Mouse (Mus musculus) midbrain, embryonic 16.5 days (tissue): ENCODE results near the gene Sppl3. TPM values are rescaled to one million over a fixed set of nuclear protein-coding genes. Genes with fewer than 3 reads are reported as not detected.

ENCODE experiments used
- ATAC-seq: fragments of 200-750 bp; cut with Nextera tagmentation; 2 replicates; pipeline ENCODE4 v1.8.0; 2017; ENCODE audit warnings: moderate TSS enrichment
- H3K27ac ChIP-seq: fragments of 300-500 bp; sonication (generic); 2 replicates; pipeline ENCODE4 v1.5.1; 2014; ENCODE audit warnings: mild to moderate bottlenecking, low read length, mixed read lengths
- H3K27me3 ChIP-seq: fragments of 300-500 bp; sonication (generic); 2 replicates; pipeline ENCODE4 v1.6.1; 2014; ENCODE audit warnings: low read depth, low read length, mixed read lengths; ENCODE audit not compliant: control insufficient read depth, insufficient read depth
- H3K36me3 ChIP-seq: fragments of 300-500 bp; sonication (generic); 2 replicates; pipeline ENCODE4 v1.6.1; 2014; ENCODE audit warnings: mild to moderate bottlenecking, low read length, moderate library complexity, mixed read lengths; ENCODE audit not compliant: control insufficient read depth, insufficient read depth
- H3K4me1 ChIP-seq: fragments of 300-500 bp; sonication (generic); 2 replicates; pipeline ENCODE4 v1.6.1; 2014; ENCODE audit warnings: mild to moderate bottlenecking, low read length, mixed read lengths; ENCODE audit not compliant: control insufficient read depth, insufficient read depth
- H3K4me2 ChIP-seq: fragments of 300-500 bp; sonication (generic); 2 replicates; pipeline ENCODE4 v1.6.1; 2014; ENCODE audit warnings: mild to moderate bottlenecking, low read length, mixed read lengths
- H3K4me3 ChIP-seq: fragments of 300-500 bp; sonication (generic); 2 replicates; pipeline ENCODE4 v1.5.1; 2014; ENCODE audit warnings: low read depth, mild to moderate bottlenecking, low read length, moderate library complexity, mixed read lengths
- H3K9ac ChIP-seq: fragments of 300-500 bp; sonication (generic); 2 replicates; pipeline ENCODE4 v1.6.1; 2014; ENCODE audit warnings: low read depth, low read length, mixed read lengths
- H3K9me3 ChIP-seq: fragments of 300-500 bp; sonication (generic); replicated peaks from 2 replicates; pipeline ENCODE4 v1.6.1; 2014; ENCODE audit warnings: mild to moderate bottlenecking, low read length, mixed read lengths; ENCODE audit not compliant: control insufficient read depth, poor library complexity, severe bottlenecking
- WGBS: fragments of 180-500 bp; shearing (Covaris S2); extraction: QIAGEN DNeasy Blood & Tissue Kit; methylation state at CpG from one replicate; pipeline ENCODE4 v1.1.7; 2014; 5-methylcytosine and 5-hydroxymethylcytosine counted together
- polyA plus RNA-seq: library from polyadenylated mRNA; unstranded; fragments of >200 nt; fragmentation: Nextera tagmentation; extraction: Ambion mirVana; gene quantifications from 2 replicates; pipeline ENCODE4 v1.2.1, GENCODE M21; 2015

The Sppl3 gene
- polyA plus RNA-seq, 1 experiment from 2014 or later, result 18.2 TPM

DNA sequence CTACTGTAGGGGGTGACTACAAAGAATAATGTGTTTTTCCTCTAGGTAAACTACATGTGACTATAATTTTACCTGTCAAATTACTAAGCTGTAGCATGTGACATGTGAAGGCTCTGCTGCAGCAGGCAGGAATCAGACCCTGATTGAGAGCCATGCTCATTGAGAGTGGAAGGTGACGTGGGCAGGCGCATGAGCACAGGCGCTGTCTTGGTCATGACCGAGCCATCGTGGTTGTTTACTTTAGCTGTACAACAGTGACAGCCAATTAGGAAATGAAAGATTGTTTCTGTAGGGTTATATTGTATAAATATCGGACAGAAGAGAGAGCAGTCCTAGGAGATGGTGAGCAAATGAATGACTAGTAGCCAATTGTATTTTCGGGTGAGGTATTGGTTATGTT is 11.1 kb downstream of the Sppl3 start:
- WGBS, result 97% methylated on average over 7 of the region's 7 CpGs
- no peak overlapping the region for H3K9ac ChIP-seq
- H3K27ac ChIP-seq, result no peak overlapping the region
- H3K36me3 ChIP-seq, result no peaks in the 10 kb centered on the region
- no peak overlapping the region for H3K4me2 ChIP-seq
- H3K4me1 ChIP-seq, result peaks cover 6% of the 10 kb centered on the region
- H3K27me3 ChIP-seq, result no peaks in the 10 kb centered on the region
- no peak for ATAC-seq
- H3K4me3 ChIP-seq, result no peak overlapping the region
- H3K9me3 ChIP-seq, result no peaks in the 10 kb centered on the region

DNA sequence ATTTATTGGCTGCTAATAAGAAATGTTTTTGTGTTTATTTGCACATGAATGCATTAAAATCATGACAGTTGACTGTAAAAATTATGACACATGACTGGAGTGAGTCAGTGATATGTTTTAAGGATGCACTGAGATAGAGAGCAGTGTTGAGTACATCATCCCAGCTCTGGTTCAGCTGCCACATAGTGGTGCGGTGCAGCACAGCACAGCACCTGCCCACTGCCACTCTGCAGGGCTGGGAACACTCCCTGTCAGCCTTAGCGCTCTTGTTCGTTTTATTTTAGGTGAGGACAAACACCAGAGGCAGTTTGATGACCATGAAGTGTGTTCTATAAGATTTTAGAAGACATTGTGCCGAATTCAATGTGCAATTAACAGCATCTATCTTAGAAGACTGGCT is 15.2 kb downstream of the Sppl3 start:
- Histone ChIP-seq H3K4me1 (peaks cover 8% of the 10 kb centered on the region), H3K9ac (no peak overlapping the region), H3K4me3 (no peak overlapping the region), H3K27ac (no peak overlapping the region), H3K27me3 (no peaks in the 10 kb centered on the region), H3K4me2 (no peak overlapping the region), H3K9me3 (no peaks in the 10 kb centered on the region), H3K36me3 (no peaks in the 10 kb centered on the region)
- no peak for ATAC-seq
- 88% methylated on average over 4 of the region's 4 CpGs for WGBS

DNA sequence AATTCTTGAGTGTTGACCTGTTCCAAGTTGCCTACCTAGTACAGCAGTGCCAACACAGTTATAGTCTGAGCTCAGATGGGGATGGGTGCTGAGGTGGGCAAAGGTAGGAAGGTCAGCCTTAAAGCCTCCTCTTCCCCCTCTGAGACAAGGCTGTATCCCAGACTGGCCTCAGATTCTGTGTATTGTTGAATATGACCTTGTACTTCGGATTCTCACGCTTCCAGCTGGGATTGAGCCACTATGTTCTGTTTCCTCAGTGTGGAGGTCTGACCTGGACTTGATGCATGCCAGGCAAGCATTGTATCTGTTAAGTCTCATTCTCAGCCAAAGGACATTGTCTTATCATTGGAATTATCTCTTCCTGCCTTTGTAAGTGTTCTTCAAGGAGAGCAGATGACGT is 16.2 kb downstream of the Sppl3 start:
- ATAC-seq, result no peak
- Histone ChIP-seq H3K4me2 (no peak overlapping the region), H3K9me3 (no peaks in the 10 kb centered on the region), H3K27ac (no peak overlapping the region), H3K4me3 (no peak overlapping the region), H3K4me1 (peaks cover 8% of the 10 kb centered on the region), H3K36me3 (no peaks in the 10 kb centered on the region), H3K9ac (no peak overlapping the region), H3K27me3 (no peaks in the 10 kb centered on the region)
- WGBS, result 81% methylated on average over 3 of the region's 3 CpGs

DNA sequence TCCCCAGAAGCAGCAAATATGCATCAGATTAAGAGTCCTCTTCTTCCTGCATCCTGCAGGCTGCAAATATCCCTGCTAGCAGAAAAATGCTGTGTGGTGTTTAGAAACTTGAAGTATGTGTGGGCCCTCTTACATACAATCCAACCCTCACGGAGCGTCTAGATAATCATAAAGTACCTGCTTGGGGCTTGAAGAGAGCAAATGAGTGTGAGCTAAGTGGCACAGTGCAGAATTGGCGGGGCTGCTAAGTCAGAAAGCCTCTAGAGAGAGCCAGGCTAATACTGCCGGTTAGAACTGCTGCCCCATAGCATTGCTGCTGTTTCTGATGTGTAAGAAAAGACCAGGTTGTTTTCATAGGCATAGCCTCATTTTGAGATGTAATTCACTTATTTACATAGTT is 18.0 kb downstream of the Sppl3 start:
- 83% methylated on average over 4 of the region's 4 CpGs for WGBS
- H3K4me1 ChIP-seq, result peaks cover 8% of the 10 kb centered on the region
- H3K27ac ChIP-seq, result no peak overlapping the region
- no peak overlapping the region for H3K4me2 ChIP-seq
- H3K36me3 ChIP-seq, result no peaks in the 10 kb centered on the region
- H3K9me3 ChIP-seq, result no peaks in the 10 kb centered on the region
- H3K4me3 ChIP-seq, result no peak overlapping the region
- H3K27me3 ChIP-seq, result no peaks in the 10 kb centered on the region
- no peak for ATAC-seq
- H3K9ac ChIP-seq, result no peak overlapping the region

DNA sequence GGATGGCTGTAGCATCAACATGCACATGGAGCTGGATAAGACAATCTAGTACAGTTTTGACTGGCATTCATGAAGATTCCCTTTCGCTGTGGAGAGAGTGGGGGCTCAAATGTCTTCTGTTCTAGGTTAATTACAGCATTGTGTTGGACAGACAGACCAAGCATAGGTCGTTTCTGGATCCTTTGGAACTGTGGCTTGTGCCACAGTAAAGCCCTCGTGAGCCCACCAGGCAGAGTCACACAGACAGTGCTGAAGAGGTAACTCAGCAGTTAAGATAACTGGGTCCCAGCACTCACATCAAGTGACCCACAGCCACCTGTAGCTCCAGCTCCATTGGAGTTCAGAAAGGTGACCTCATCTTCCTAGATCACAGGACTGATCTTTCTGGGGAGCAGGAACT is 18.6 kb downstream of the Sppl3 start:
- Histone ChIP-seq H3K9ac (no peak overlapping the region), H3K4me2 (no peak overlapping the region), H3K9me3 (no peaks in the 10 kb centered on the region), H3K27me3 (no peaks in the 10 kb centered on the region), H3K4me3 (no peak overlapping the region), H3K36me3 (no peaks in the 10 kb centered on the region), H3K4me1 (peaks cover 8% of the 10 kb centered on the region), H3K27ac (no peak overlapping the region)
- 93% methylated on average over 3 of the region's 3 CpGs for WGBS
- no peak for ATAC-seq

DNA sequence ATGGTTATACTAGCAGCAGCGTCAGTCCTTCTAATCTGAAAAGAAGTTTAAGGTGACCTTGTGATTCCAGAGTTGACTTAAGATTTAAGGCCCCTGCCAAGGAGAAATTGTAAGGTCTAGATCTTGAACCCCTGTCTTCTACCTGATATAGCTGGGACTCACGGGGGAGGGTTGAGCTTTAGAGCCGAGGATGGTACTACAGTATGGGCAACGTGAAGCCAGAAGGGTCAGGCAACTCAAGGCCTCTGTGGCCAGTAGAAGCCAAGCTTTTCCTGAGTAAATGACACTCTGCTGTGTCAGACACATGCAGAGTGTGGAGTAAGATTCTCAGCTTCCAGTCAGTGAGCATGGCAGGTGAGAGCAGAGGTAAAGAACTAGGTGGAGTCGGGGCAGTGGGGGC is 20.6 kb downstream of the Sppl3 start:
- no peak for ATAC-seq
- WGBS, result 82% methylated on average over 5 of the region's 5 CpGs
- no peaks in the 10 kb centered on the region for H3K9me3 ChIP-seq
- no peak overlapping the region for H3K27ac ChIP-seq
- no peak overlapping the region for H3K9ac ChIP-seq
- H3K4me2 ChIP-seq, result no peak overlapping the region
- H3K27me3 ChIP-seq, result no peaks in the 10 kb centered on the region
- 0 out of 2 replicates have a peak, but pooled peaks cover 2% of the 10 kb centered on the region for H3K4me1 ChIP-seq
- no peaks in the 10 kb centered on the region for H3K36me3 ChIP-seq
- H3K4me3 ChIP-seq, result no peak overlapping the region

DNA sequence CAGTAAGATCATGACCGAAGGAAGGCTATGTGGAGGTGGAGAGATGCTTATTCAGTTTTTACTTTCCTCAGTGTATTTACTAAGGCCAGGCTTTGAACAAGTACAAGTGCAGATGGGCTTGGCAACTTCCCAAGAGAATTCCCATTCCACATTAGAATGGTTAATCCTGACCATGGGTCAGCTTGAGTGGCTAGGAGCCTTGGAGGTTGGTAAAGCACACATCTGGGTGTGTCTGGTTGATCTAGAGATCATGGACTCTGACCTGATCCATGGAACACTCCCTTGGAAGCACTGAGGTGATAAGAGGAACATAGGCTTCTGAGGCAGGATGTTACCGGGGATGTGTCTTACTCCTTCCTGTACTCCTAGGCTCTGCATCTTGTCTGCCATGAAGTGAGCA is 21.7 kb downstream of the Sppl3 start:
- no peak overlapping the region for H3K4me3 ChIP-seq
- no peaks in the 10 kb centered on the region for H3K27me3 ChIP-seq
- H3K27ac ChIP-seq, result no peak overlapping the region
- H3K9me3 ChIP-seq, result no peaks in the 10 kb centered on the region
- ATAC-seq, result no peak
- H3K36me3 ChIP-seq, result no peaks in the 10 kb centered on the region
- H3K9ac ChIP-seq, result no peak overlapping the region
- H3K4me2 ChIP-seq, result no peak overlapping the region
- 88% methylated on average over 2 of the region's 2 CpGs for WGBS
- 0 out of 2 replicates have a peak, but pooled peaks cover 2% of the 10 kb centered on the region for H3K4me1 ChIP-seq

DNA sequence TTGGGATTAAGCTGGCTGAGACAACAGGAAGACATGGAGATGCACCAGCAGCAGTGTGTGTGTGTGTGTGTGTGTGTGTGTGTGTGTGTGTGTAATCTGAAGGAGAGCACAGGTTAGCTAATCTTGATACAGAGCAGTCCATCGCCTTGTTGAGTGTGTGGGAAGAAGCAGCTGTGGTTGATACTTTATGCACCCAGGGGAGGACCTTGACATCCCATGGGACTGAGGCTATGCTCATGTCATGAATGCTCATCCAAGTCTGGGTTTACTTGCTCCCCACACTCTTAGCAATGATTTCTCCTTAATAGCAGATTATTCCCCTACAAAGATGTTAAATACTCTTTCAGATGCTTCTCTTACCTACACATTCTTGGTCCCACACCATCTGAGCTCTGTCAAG is 24.3 kb downstream of the Sppl3 start:
- no peak for ATAC-seq
- Histone ChIP-seq H3K9ac (no peak overlapping the region), H3K36me3 (no peaks in the 10 kb centered on the region), H3K4me1 (0 out of 2 replicates have a peak, but pooled peaks cover 2% of the 10 kb centered on the region), H3K27me3 (no peaks in the 10 kb centered on the region), H3K27ac (no peak overlapping the region), H3K9me3 (no peaks in the 10 kb centered on the region), H3K4me3 (no peak overlapping the region), H3K4me2 (no peak overlapping the region)
- WGBS, result 100% methylated on average over 1 of the region's 1 CpGs

DNA sequence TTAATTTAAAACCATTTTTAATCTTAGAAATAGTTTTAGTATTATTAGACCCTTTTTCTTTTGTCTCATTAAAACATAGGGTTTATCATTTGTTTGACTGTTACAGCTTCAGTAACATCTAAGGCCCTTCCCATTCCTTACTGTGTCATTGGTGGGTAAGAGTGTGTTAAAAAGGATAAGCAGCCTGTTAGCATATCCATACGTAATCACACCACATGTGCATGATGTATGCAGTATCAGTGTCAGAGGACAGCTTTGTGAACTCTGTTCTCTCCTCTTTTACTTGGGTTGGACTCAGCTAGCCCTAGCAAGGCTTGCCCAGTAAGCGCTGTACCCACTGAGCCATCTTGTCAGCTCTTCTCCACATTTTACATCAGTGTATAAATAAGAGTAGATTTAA is 26.2 kb downstream of the Sppl3 start:
- ATAC-seq, result no peak
- no peaks in the 10 kb centered on the region for H3K9me3 ChIP-seq
- H3K36me3 ChIP-seq, result no peaks in the 10 kb centered on the region
- no peaks in the 10 kb centered on the region for H3K4me1 ChIP-seq
- no peak overlapping the region for H3K4me3 ChIP-seq
- H3K9ac ChIP-seq, result no peak overlapping the region
- no peak overlapping the region for H3K4me2 ChIP-seq
- 82% methylated on average over 2 of the region's 2 CpGs for WGBS
- H3K27me3 ChIP-seq, result no peaks in the 10 kb centered on the region
- no peak overlapping the region for H3K27ac ChIP-seq

DNA sequence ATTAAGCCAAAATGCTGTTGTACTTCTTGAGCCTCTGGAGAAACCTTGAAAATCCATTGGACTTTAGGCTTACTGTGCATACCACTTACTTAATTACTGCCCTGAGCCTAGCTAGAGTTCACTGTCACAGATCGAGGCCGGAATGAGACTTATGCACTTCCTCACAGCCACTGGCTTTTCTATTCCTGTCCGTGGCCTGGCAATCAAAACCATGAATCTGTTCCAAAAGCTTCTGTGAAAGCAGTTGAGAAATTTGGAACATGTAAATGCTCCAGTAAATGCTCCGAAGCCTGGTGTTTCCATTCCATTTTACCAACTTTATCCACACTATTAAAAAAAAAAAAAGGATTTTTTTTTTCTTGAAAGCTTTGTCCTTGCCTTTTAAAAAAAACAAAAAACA is 29.8 kb downstream of the Sppl3 start:
- Histone ChIP-seq H3K4me1 (no peaks in the 10 kb centered on the region), H3K27ac (no peak overlapping the region), H3K27me3 (no peaks in the 10 kb centered on the region), H3K36me3 (no peaks in the 10 kb centered on the region), H3K9me3 (no peaks in the 10 kb centered on the region), H3K4me3 (no peak overlapping the region), H3K4me2 (no peak overlapping the region), H3K9ac (no peak overlapping the region)
- ATAC-seq, result no peak
- WGBS, result 84% methylated on average over 4 of the region's 4 CpGs
